Mouse (Mus musculus): Measurements from ENCODE around the gene Slc25a40. TPM values are rescaled to one million over a fixed set of nuclear protein-coding genes. Genes with fewer than 3 reads are reported as not detected.

Gene Slc25a40
- polyA plus RNA-seq (2012; rRNA removed) = 2.8 and 3.2 TPM in 2 replicates

DNA sequence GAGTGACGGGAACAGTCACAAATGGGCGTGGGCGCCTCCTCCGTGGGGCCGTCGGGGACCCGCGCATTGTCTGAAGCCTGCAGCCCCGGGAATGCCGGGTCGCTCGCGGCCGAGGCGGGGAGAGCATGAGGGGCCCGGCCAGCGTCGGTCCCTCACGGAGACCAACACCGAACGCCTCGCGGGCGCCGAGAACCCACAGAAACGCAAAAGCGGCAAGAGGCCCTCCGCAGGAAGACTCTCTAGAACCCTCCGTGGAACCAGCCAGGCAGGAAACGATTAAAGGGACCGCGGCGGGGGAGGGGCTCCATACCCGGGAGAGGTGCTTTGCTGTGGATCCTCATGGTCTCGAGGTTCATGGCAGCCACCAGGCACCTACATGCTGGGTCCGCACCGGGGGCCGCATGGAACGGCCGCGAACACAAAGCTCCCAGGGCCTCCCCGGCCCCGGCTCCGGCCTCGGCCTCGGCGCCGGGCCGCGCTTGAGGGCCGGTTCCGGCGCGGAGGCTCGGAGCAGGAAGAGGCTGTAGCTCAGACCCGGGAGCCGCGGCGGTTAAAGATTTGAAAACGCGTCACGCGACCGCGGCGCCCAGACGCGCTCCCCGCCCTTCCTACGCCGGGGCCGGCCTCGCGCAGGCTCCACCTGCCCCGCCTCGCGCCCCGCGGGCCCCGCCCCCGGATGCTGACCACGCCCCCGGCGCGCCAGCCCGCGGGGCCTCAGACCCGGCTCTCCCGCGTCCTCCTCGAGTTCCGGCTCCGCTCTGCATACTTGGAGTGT, at the start of gene Slc25a40, which contains the start of gene Dbf4:
Slc25a40 (plus strand) TSS at position 694 of the 775 bp plus-strand sequence.
Dbf4 (minus strand) TSS at position 560 of the 775 bp plus-strand sequence.
- DNase-seq (ENCODE audit: low read depth) = no peak

DNA sequence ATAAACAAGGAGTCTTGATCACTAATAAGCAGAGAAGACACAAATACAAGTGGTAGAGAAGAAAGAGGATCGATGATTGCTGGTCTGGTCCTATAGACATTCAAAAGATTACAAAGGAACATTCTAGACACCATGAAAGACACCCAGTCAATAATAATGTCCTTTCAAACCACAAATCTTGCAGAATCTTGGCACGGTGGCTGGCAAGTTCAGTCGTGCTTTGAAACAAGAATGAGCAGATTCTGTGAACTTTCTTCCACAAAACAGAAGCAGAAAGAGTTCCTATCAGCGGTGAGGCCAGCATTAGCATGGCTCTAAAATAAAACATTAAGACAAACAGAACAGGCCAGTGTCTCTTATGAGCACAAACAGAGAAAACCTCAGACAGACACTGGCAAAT, 49.2 kb upstream of the Slc25a40 start:
- peak; percentile 36 for DNase-seq (ENCODE audit: low read depth)

DNA sequence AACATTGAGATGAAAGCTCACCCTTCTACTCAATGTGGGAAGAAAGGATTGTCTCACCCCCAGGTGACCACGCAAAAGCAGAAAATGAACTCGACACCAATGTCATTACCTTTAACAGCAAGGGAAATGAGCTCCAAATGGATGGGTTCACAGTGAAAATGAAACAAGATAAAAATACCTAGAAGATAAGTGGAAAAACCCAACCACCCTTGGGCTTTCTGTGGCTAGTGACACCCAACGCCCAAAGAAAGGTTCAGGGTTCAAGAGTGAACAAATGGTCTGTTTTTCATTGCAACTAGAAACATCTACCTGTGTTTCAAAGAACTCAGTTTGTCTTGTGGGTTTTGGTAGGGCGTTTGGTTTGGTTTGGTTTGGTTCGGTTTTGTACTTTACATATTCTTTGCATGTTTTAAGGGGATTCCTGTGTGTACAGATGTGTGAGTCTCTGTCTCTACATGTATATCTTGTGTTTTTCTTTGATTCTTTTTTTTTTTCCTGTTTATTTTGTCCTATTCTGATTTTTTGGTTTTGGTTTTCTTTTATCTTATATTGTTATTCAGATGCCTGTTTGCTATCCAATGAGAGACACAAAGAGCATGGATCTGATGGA, 48.2 kb upstream of the Slc25a40 start:
- DNase-seq (ENCODE audit: low read depth) = no peak

DNA sequence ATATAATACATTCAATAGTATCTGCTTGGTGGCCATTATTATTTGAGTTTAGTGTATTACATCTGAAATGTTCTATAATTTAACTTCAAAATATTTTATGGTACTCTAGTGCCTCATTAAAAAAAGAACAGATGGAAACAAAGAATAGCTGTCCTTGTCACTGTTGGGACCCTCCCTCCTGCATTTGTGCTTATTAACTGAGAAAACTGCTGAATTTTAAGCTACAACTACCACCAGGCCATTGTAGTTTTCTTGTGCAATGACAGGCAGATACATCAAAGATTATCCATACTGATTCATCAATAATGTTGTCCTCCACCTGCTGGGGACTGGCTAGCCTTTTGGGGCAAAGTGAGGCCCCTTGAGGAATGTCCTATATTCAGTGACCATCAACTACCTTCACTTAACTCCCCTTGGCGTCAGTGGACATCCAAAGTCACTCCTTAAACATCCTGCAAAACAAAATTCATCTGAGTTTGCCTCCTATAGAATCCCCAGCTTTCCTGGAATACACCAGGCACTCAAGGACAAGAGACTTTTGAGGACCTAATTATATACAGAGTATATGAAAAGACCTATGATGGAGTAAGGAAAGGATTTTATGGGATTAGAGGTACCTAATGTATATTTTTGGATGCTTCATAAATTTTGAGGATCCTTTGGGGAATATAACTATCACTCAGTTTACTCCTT, 28.6 kb upstream of the Slc25a40 start:
- no peak for DNase-seq (ENCODE audit: low read depth)

DNA sequence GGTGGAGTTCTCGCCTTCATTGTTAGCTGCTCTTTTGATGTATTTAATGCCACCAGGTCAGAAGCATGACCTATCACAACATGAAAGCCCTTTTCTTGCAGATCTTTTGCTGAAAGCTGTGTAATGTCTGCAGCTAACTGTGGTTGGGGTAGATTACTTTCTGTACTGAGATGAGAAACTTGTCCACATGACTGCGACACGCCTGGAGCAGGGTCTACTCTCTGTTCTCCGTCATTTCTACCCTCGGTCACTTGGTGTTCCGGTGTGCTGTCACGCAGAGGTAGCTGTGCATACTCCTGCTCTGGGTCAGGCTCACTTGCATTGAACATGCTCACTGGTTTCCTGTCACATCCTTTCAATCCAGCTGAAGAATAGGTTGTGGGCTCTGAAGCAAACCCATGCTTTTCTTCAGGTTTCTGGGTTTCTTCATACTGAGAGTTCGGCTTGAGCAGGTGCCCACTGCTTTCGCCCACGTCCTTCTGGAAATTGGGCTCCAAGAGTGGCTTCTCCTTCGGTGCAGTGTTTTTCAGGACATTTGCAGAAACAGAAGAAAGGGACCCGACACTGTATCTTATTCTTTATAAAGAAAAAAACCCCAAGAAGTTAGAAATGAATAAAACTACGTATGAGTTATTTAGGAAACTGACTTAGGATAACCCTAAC, 24.9 kb upstream of the Slc25a40 start:
- no peak for DNase-seq (ENCODE audit: low read depth)

DNA sequence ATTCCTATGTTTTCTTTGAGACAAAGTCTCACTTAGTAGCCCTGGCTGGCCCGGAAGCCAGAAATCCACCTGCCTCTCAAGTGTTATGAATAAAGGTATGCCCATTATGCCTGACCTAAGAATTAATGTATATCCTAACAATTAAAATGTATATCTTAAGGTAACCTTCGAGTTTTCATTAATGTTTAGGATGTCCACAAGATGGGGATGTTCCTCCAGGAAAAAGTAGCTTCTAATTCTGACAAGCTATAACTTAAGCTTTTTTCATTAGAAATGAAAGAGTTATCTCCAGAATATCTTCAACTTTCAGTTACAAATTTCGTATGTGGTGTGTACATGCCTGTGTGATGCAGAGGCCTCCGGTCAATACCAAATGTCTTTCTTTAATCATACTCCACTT, 13.9 kb upstream of the Slc25a40 start:
- no peak for DNase-seq (ENCODE audit: low read depth)

DNA sequence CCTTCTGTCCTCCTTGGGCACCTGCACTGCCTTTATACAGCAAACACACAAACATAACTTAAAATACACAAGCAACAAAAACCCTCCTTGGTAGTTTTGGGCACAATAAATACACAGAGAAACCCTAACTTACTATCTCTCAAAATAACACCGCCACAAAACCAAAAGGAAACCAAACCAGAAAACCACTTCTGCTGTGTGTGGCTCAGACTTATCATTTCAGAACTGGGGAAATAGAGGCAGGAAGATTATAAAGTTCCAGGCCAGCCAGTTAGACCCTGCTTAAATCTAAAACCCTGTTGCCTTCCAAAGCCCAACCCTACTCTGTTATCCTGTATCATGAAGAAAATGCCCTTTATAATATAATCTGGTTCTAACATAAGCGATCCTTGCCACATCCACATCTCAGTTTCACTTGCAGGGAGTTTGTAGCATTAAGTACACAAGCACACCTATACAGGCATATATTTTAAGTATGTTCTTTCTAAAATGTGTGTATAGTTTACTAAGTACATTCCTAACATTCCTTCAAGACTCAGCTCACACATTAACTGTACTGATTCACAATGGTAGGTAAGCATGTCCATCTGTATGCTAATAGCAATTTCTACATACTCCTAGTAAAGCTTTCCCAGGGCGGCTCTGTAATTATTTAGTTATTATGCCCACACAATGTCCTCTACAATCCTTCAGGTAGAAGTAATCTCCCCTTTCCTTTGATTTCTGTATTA, 5.8 kb upstream of the Slc25a40 start:
- DNase-seq (ENCODE audit: low read depth) = no peak

DNA sequence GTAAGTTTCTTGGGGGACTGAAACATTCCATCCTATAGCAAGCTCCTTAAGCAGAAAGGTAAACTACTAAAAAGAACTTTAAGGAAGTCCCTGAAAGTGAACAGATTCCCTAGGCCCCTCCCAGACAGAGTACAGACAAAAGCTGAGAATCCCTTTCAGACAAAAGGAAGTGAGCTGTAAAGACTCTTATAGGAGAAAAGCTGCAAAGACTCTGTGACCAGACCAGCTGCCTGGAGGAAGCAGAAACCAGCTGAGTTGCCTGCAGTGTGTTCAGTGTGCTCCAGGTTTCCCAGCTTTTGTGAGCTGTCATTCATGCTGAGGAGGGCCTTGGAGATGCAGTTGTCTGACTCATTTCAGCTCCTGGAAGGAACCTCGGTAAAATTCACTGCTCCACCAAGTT, 5.2 kb upstream of the Slc25a40 start:
- no peak for DNase-seq (ENCODE audit: low read depth)

DNA sequence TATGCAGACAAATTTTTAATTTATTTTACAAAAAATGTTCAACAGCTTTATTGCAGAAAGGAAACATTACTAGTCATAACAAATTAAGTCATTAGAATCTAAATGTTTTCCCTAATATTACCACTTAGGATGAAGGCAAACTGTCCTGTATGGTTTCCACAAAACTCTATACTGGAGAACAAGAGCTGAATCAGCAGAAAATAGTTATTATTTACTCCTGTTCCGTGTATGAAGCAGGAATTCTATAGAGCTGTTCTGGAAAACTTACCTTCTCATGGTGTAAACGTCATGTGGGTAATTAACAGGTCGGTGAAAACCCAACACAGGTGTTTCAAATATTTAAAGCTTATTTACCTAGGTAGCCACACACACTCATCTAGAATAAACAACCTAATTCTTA, 1.2 kb upstream of the Slc25a40 start:
- no peak for DNase-seq (ENCODE audit: low read depth)

DNA sequence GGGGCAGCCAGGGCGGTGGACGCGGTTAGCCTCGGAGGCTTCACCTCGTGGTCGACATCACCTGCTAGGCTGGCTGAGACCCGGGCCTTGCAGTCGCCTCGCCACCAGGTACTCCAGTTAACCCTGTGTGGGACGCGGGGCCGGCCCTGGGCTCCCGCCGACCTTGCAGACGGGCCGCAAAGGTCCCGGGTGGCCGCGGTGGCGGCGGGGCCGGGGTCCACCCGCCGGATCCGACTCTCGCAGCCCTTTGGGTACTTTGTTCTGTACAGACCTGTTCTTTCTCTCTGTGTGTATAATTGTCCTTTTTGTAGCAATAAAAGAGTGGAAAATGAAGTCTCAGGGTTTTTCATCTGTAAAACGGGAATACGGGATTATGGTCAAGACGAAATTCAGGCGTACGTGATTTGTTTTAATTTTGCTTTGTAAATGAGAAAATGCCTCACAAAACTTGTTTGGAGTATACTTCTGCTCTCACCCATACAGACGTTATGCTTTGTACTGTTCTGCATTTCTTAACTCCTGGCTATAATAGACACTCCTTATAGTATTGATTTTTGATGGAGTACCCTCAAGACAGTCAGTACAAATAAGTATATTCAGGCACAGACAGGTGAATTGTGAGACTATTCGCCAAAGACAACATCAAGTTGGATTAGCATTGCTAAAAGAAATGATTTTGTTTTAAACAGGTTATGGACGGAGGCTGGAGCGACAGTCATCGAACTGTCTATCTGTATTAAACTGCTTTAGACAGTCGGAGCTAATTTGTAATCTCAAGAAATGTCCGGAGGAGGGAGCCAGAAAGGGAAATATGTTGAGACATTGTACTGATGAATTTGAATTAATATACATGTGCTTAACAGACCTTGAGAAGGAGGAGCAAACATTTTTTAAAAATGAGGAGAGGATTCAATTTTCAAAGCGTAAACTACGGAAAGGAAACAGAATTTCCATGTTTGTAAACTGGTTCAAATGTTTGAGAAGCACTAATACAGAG, 580 bp downstream of the Slc25a40 start:
- no peak for DNase-seq (ENCODE audit: low read depth)

DNA sequence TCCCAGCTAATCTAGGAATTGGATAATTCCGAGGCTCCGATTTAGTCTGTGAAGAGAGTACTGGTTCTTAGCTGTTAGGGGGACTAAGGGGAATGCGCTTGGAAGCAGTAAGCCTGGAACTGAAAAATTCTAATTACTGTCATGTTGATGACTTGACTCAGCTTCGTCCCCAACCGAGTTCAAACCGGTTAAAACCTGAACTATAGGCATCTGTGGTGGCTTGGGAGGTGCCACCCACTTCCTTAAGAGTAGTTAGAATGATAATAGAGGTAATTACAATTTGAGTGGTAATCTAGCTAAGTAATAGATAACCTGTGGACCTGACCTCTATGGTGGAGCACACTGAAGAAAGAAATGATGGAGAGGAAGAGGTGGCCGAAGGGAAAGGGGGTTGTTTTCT, 1.5 kb downstream of the Slc25a40 start:
- no peak for DNase-seq (ENCODE audit: low read depth)

DNA sequence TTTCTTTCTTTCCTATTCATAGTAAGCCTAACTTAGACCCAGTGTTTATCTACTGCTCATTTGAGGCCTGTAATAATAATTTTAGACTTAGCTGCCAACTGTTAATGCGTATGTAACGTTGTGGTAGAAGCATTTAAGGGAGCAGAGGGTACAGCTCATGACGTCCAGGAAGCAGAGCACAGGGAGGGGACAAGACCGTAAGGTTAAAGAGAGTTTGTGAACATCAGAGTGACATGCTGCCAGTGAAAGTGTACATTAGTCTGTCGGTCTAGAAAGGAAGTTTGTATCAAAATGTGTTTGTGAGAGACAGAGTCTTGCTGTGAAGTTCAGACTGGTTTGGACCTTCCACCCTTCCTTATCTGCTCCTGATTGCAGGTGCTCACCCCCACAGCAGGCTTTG, 3.2 kb downstream of the Slc25a40 start:
- DNase-seq (ENCODE audit: low read depth) = no peak

DNA sequence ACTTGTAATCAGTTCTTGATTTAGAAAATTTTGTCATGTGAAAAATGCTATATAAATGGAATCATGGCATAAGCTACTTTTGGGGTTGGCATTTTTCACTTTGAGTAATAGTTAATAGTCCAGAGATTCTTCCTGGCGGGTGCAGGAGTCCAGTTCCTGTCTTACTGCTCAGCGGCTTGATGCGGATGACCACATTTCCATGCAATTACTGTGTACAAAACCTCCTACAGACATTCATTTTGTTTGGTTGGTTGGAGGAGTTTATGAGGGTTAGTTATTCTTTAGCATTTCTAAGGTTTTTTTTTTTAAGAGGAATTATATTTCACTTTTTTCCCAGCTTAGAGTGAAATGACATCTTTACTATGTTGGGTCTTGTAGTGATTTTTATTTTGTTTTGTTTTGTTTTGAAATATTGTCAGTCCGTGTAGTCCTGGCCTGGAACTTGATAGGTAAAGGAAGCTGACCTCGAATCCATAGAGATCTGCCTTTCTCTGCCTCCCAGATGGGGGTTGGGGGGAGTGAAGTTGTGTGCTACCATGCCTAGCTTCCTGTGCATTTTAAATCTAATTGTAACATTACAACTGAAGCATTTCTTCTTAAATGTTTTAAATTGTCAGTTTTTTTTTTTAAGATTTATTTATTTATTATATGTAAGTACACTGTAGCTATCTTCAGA, 15.0 kb downstream of the Slc25a40 start:
- DNase-seq (ENCODE audit: low read depth) = no peak

DNA sequence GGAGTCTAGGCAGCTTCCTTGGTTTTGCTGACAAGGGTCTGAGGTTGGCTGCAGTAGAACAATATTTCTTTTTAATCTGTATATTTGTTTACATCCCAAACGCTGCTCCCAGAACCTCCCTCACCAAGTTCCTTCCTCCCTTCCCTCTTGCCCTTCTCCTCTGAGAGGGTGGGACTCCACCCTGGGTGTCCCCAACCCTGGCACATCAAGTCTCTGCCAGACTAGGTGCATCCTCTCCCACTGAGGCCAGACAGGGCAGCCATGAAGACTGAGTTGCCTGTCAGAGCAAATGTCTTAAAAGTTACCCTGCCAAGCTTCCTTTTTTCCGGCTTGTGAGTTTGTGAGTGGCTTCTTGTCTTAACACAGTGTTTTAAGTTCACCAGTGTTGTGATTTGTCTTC, 16.4 kb downstream of the Slc25a40 start:
- no peak for DNase-seq (ENCODE audit: low read depth)

DNA sequence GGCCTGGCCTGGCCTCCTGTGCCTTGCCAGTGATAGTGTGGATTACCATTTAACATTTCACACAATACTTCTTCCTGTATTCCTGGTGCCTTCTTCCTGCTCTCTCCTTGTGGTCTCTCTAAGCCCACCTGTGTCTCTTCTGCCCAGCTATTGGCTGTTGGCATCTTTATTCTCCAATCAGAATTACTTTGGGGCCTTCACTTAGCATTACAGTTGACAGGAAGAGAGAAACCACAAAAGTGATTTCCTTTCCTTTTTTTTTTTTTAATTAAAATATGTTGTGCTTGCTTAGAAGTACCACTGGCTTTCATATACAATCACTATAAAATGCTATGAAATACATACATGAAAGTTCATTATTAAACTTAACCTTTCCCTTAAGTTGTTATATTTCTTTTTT, 32.9 kb downstream of the Slc25a40 start:
- no peak for DNase-seq (ENCODE audit: low read depth)

DNA sequence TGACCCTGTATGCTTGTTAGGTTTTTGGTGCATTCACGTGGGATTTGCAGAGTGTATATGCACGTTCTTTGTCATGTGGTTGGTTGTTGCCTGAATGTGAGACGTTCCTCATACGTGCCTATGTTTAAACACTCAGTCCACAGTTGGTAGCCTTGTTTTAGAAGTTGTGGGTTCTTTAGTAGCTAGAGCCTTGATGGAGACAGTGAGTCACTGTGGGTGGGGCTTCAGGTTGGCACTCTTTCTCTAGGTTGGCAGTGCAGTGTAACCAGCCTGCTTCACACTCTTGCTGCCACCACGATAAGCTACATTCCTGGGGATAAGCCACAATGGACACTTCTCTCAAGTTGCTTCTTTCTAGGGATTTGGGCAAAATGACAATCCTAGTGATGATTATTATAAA, 33.9 kb downstream of the Slc25a40 start:
- DNase-seq (ENCODE audit: low read depth) = no peak

DNA sequence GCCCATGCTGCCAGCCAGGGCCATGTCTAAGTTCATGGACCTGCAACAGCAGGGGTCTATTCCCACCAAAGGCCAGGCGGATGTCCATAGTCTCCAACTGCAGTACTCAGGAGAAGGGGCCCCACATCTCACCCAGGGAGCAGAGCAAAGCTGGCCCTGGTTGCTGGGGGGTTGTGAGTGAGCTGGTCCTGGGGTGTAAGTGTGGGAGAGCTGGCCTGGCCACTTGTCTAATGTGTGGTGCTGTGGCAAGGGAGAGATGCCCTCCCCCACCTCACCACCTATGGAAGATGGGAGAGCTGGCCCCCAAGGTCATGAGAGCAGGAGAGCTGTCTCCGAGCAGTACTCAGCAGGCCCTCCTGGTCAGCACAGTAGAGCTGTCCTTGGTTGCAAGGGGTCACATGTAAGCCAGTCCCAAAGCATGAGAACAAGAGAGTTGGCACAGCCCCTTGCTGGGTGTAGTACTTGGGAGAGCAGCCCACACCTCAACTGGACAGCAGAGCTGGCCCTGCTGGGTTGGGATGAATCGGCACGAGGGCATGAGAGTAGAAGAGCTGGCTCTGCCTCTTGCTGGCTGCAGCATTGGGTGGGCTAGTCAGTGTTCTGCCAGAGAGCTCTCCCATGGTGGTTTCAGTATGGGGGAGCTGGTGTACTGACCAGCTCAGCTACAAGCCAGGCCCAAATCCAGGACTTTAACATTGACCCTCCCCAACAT, 65.5 kb downstream of the Slc25a40 start:
- DNase-seq (ENCODE audit: low read depth) = no peak

DNA sequence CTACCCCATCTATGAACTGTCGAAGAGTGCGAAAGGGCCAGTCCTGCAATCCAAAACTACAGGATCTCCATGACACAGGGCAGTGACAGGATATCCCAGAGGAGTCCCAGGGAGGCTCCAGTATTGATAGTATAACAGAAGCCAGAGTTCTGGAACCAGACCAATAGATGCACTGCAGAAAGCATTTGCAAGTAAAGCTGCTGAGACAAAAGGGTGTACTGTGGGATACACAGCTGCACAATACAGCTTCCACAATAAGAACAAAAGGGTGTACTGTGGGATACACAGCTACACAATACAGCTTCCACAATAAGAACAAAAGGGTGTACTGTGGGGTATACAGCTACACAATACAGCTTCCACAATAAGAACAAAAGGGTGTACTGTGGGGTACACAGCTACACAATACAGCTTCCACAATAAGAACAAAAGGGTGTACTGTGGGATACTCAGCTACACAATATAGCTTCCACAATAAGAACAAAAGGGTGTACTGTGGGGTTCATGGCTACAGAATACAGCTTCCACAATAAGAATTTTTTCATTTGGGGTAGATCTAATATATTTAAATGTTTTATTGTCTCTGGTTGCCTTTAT, 66.1 kb downstream of the Slc25a40 start:
- no peak for DNase-seq (ENCODE audit: low read depth)

Data from gonadal fat pad, adult 2 months (tissue).